Mouse (Mus musculus) heart, embryonic 11.5 days (tissue): ENCODE results near the gene Nbeal2. TPM values are rescaled to one million over a fixed set of nuclear protein-coding genes. Genes with fewer than 3 reads are reported as not detected.

ENCODE experiments used
- ATAC-seq: fragments of 200-750 bp; cut with Nextera tagmentation; replicated peaks from 2 replicates; pipeline ENCODE4 v1.8.0; 2017; ENCODE audit warnings: moderate library complexity; ENCODE audit not compliant: insufficient number of reproducible peaks, low FRiP score, low TSS enrichment
- H3K27ac ChIP-seq: fragments of 300-500 bp; sonication (generic); 2 replicates; pipeline ENCODE4 v1.5.1; 2014; ENCODE audit warnings: mild to moderate bottlenecking, low read depth, low read length
- H3K27me3 ChIP-seq: fragments of 300-500 bp; sonication (generic); 2 replicates; pipeline ENCODE4 v1.6.1; 2014; ENCODE audit warnings: mild to moderate bottlenecking, low read length, mixed read lengths; ENCODE audit not compliant: control insufficient read depth, insufficient read depth
- H3K36me3 ChIP-seq: fragments of 300-500 bp; sonication (generic); 2 replicates; pipeline ENCODE4 v1.6.1; 2014; ENCODE audit warnings: mild to moderate bottlenecking, low read length, moderate library complexity, mixed read lengths; ENCODE audit not compliant: control insufficient read depth, insufficient read depth
- H3K4me1 ChIP-seq: fragments of 300-500 bp; sonication (generic); 2 replicates; pipeline ENCODE4 v1.6.1; 2014; ENCODE audit warnings: low read length; ENCODE audit not compliant: control insufficient read depth, insufficient read depth
- H3K4me2 ChIP-seq: fragments of 300-500 bp; sonication (generic); 2 replicates; pipeline ENCODE4 v1.6.1; 2014; ENCODE audit warnings: mild to moderate bottlenecking, moderate library complexity
- H3K4me3 ChIP-seq: fragments of 300-500 bp; sonication (generic); 2 replicates; pipeline ENCODE4 v1.5.1; 2014; ENCODE audit warnings: low read depth, low read length
- H3K9ac ChIP-seq: fragments of 300-500 bp; sonication (generic); 2 replicates; pipeline ENCODE4 v1.6.1; 2014; ENCODE audit warnings: mild to moderate bottlenecking, low read depth, low read length, moderate library complexity
- H3K9me3 ChIP-seq: fragments of 300-500 bp; sonication (generic); replicated peaks from 2 replicates; pipeline ENCODE4 v1.6.1; 2016; ENCODE audit warnings: low read length; ENCODE audit not compliant: control insufficient read depth
- WGBS: fragments of 180-500 bp; shearing (Covaris S2); extraction: QIAGEN DNeasy Blood & Tissue Kit; methylation state at CpG from one replicate; pipeline ENCODE4 v1.1.7; 2014; ENCODE audit not compliant: insufficient replicate concordance; 5-methylcytosine and 5-hydroxymethylcytosine counted together
- polyA plus RNA-seq: library from polyadenylated mRNA; unstranded; fragments of >200 nt; fragmentation: Nextera tagmentation; extraction: Ambion mirVana; gene quantifications from 2 replicates; pipeline ENCODE4 v1.2.1, GENCODE M21; 2014

Nbeal2 gene
- polyA plus RNA-seq, 1 experiment from 2014 or later = 1.4 TPM

- no peaks in the 10 kb centered on the region for H3K27me3 ChIP-seq
- H3K4me1 ChIP-seq = peaks cover 55% of the 10 kb centered on the region
- WGBS = 82% methylated on average over 9 of the region's 9 CpGs
- H3K27ac ChIP-seq = no peak overlapping the region
- no peak for ATAC-seq
- H3K9me3 ChIP-seq = no peaks in the 10 kb centered on the region
- no peaks in the 10 kb centered on the region for H3K36me3 ChIP-seq
- no peak overlapping the region for H3K9ac ChIP-seq
- no peak overlapping the region for H3K4me3 ChIP-seq
- no peak overlapping the region for H3K4me2 ChIP-seq
These were observed 27.9 kb upstream of the Nbeal2 start for GRCm38 (mm10) chr9:110681817-110682216.

- no peak overlapping the region for H3K4me3 ChIP-seq
- H3K4me1 ChIP-seq = peaks cover 60% of the 10 kb centered on the region
- no peaks in the 10 kb centered on the region for H3K36me3 ChIP-seq
- no peak for ATAC-seq
- no peaks in the 10 kb centered on the region for H3K27me3 ChIP-seq
- no peak overlapping the region for H3K27ac ChIP-seq
- WGBS = 69% methylated on average over 7 of the region's 7 CpGs
- H3K9ac ChIP-seq = no peak overlapping the region
- no peaks in the 10 kb centered on the region for H3K9me3 ChIP-seq
- no peak overlapping the region for H3K4me2 ChIP-seq
These were observed 27.0 kb upstream of the Nbeal2 start for GRCm38 (mm10) chr9:110680736-110681507.

GRCm38 (mm10) chr9:110678886-110679285, 24.9 kb upstream of the Nbeal2 start:
- no peaks in the 10 kb centered on the region for H3K9me3 ChIP-seq
- H3K9ac ChIP-seq = no peak overlapping the region
- no peaks in the 10 kb centered on the region for H3K27me3 ChIP-seq
- H3K4me3 ChIP-seq = no peak overlapping the region
- no peak overlapping the region for H3K27ac ChIP-seq
- 57% methylated on average over 5 of the region's 5 CpGs for WGBS
- H3K4me2 ChIP-seq = no peak overlapping the region
- no peaks in the 10 kb centered on the region for H3K36me3 ChIP-seq
- ATAC-seq = no peak
- peaks cover 52% of the 10 kb centered on the region for H3K4me1 ChIP-seq

GRCm38 (mm10) chr9:110676492-110676911, 22.5 kb upstream of the Nbeal2 start:
- no peak for ATAC-seq

GRCm38 (mm10) chr9:110673107-110673752, 19.3 kb upstream of the Nbeal2 start:
- 55% methylated on average over 10 of the region's 10 CpGs for WGBS
- no peak overlapping the region for H3K9ac ChIP-seq
- ATAC-seq = no peak

More at GRCm38 (mm10) chr9:110676492-110676911, 22.5 kb upstream of the Nbeal2 start:
- 0 out of 2 replicates have a peak overlapping the region, but pooled peaks have one; percentile 22 for H3K27ac ChIP-seq
- peaks cover 49% of the 10 kb centered on the region for H3K4me1 ChIP-seq
- H3K36me3 ChIP-seq = no peaks in the 10 kb centered on the region
- no peaks in the 10 kb centered on the region for H3K27me3 ChIP-seq
- no peak overlapping the region for H3K9ac ChIP-seq
- H3K4me3 ChIP-seq = no peak overlapping the region
- 72% methylated on average over 8 of the region's 8 CpGs for WGBS
- H3K4me2 ChIP-seq = no peak overlapping the region
- no peaks in the 10 kb centered on the region for H3K9me3 ChIP-seq

GRCm38 (mm10) chr9:110672462-110673106, 18.6 kb upstream of the Nbeal2 start:
- peaks cover 77% of the 10 kb centered on the region for H3K4me1 ChIP-seq
- no peaks in the 10 kb centered on the region for H3K27me3 ChIP-seq
- ATAC-seq = 0 out of 2 replicates have a peak, but pooled peaks have one; percentile 28
- H3K36me3 ChIP-seq = no peaks in the 10 kb centered on the region
- H3K27ac ChIP-seq = peak overlapping the region; percentile 29; the same call in 1 of the 2 replicates
- no peak overlapping the region for H3K4me2 ChIP-seq
- no peak overlapping the region for H3K9ac ChIP-seq
- WGBS = 72% methylated on average over 7 of the region's 7 CpGs
- no peak overlapping the region for H3K4me3 ChIP-seq
- no peaks in the 10 kb centered on the region for H3K9me3 ChIP-seq

More at GRCm38 (mm10) chr9:110673107-110673752, 19.3 kb upstream of the Nbeal2 start:
- H3K27ac ChIP-seq = peak overlapping the region; percentile 29; the same call in 1 of the 2 replicates
- H3K27me3 ChIP-seq = no peaks in the 10 kb centered on the region
- peaks cover 77% of the 10 kb centered on the region for H3K4me1 ChIP-seq
- H3K9me3 ChIP-seq = no peaks in the 10 kb centered on the region
- H3K4me3 ChIP-seq = no peak overlapping the region
- H3K4me2 ChIP-seq = no peak overlapping the region
- H3K36me3 ChIP-seq = no peaks in the 10 kb centered on the region

- no peaks in the 10 kb centered on the region for H3K36me3 ChIP-seq
- no peak overlapping the region for H3K4me3 ChIP-seq
- H3K9ac ChIP-seq = no peak overlapping the region
- 0 out of 2 replicates have a peak overlapping the region, but pooled peaks have one; percentile 62 for H3K27ac ChIP-seq
- H3K4me2 ChIP-seq = no peak overlapping the region
- H3K27me3 ChIP-seq = no peaks in the 10 kb centered on the region
- H3K9me3 ChIP-seq = no peaks in the 10 kb centered on the region
- no peak for ATAC-seq
- peaks cover 84% of the 10 kb centered on the region for H3K4me1 ChIP-seq
- 60% methylated on average over 5 of the region's 5 CpGs for WGBS
These were observed 15.8 kb upstream of the Nbeal2 start for GRCm38 (mm10) chr9:110669785-110670184.

GRCm38 (mm10) chr9:110668601-110669293, 14.8 kb upstream of the Nbeal2 start:
- H3K36me3 ChIP-seq = no peaks in the 10 kb centered on the region
- H3K9ac ChIP-seq = no peak overlapping the region
- H3K27me3 ChIP-seq = no peaks in the 10 kb centered on the region
- H3K4me2 ChIP-seq = peak overlapping the region; percentile 29
- peak overlapping the region; percentile 62 for H3K27ac ChIP-seq
- WGBS = 30% methylated on average over 6 of the region's 6 CpGs
- no peaks in the 10 kb centered on the region for H3K9me3 ChIP-seq
- H3K4me1 ChIP-seq = peaks cover 81% of the 10 kb centered on the region
- ATAC-seq = 0 out of 2 replicates have a peak, but pooled peaks have one; percentile 27
- H3K4me3 ChIP-seq = no peak overlapping the region
